In the genomic region with DNA sequence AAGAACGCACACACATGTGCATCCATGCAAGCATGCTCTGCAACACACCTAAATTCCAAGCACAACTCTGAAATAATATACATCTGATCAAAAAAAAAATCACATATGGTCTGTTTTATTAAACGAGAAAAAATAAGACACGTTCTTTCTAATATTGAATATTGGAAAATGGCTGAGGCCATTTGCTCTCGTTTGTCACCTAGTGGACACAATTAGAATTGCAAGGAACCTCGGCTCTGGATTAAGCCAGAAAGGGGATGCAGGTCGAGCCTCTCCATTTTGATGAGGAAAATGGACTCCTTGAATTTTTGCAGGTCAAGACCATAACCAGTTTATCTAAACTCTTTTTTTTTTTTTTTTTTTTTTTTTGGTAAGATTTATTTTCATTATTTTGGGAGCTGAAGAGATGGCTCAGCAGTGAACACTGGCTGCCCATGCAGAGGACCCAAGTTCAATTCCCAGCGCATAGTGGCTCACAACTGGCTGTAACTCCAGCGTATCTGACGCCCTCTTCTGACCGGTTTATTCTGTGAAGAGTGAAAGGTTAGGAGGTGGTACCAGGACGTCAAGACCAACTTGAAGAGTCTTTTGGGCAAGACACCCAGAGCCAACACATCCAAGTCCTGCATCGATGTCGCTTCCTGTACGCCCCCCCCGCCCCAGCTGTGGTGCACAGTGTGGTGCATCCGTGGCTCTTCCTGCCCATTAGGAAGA, we compare ENCODE assay signal across 8 mouse cellular contexts. TPM values are rescaled to one million over a fixed set of nuclear protein-coding genes. Genes with fewer than 3 reads are reported as not detected.
DNase-seq lines count a peak whose midpoint lies in the region; ATAC-seq and TF ChIP-seq lines count a peak whose summit lies in the region.

No protein-coding gene starts in this region.

- DNase-seq in gastrocnemius, adult 2 months: no peak
- DNase-seq in gastrocnemius, postnatal 10 days: no peak
- DNase-seq in spleen, adult 2 months (ENCODE audit: low read depth in 1 of 2, low spot score in 2 of 2): peak in 1 of 2 experiments; percentile 27
- no peak for DNase-seq in spleen, adult 18-20 months
- DNase-seq in cerebellum, postnatal 10 days: peak; percentile 77 to 88
- peak in 1 of 3 experiments; percentile 42 for DNase-seq in liver, embryonic 14.5 days (ENCODE audit: low read depth in 3 of 3, low spot score in 3 of 3)

- 52% methylated on average over 16 of the region's 16 CpGs for WGBS in spleen, adult 2 months
- 49% methylated on average over 16 of the region's 16 CpGs for WGBS in liver, embryonic 14.5 days (ENCODE audit: insufficient replicate concordance)
- WGBS in neural tube, embryonic 15.5 days: 59% methylated on average over 16 of the region's 16 CpGs

- no peaks in the 10 kb centered on the region for H3K36me3 ChIP-seq in spleen, adult 2 months (ENCODE audit: control insufficient read depth, insufficient read depth, low read length)
- H3K36me3 ChIP-seq in liver, embryonic 14.5 days (replicated peaks; ENCODE audit: control insufficient read depth, insufficient read depth, low read depth): no peaks in the 10 kb centered on the region
- no peaks in the 10 kb centered on the region for H3K36me3 ChIP-seq in neural tube, embryonic 15.5 days

- peak; percentile 86 for TF ChIP-seq CTCF in gastrocnemius, adult 2 months (IDR thresholded peaks at IDR 0.05)
- peak; percentile 15; the same call in 1 of the 2 replicates for TF ChIP-seq CTCF in spleen, adult 2 months (IDR thresholded peaks at IDR 0.05; ENCODE audit: extremely low read depth, insufficient read depth, insufficient read length, insufficient replicate concordance)
- TF ChIP-seq CTCF in liver, embryonic 14.5 days (IDR thresholded peaks at IDR 0.05; ENCODE audit: low read depth): peak; percentile 79

- H3K27me3 ChIP-seq in spleen, adult 2 months (ENCODE audit: control insufficient read depth, insufficient read depth, low read length): no peaks in the 10 kb centered on the region
- H3K27me3 ChIP-seq in liver, embryonic 14.5 days (ENCODE audit: control insufficient read depth, insufficient read depth, low read length): no peaks in the 10 kb centered on the region
- no peaks in the 10 kb centered on the region for H3K27me3 ChIP-seq in neural tube, embryonic 15.5 days (replicated peaks)

- no peaks in the 10 kb centered on the region; the same call in 1 of the 2 replicates for H3K9me3 ChIP-seq in liver, embryonic 14.5 days (ENCODE audit: control insufficient read depth, low read length)
- H3K9me3 ChIP-seq in neural tube, embryonic 15.5 days (replicated peaks): no peaks in the 10 kb centered on the region

- no peak overlapping the region for H3K9ac ChIP-seq in liver, embryonic 14.5 days (replicated peaks)
- no peak overlapping the region for H3K9ac ChIP-seq in neural tube, embryonic 15.5 days (replicated peaks)

- intact Hi-C loops in gastrocnemius, adult 2 months (cut with DNase I): no loop called here

- no peak overlapping the region for H3K4me3 ChIP-seq in gastrocnemius, adult 2 months
- H3K4me3 ChIP-seq in spleen, adult 2 months (ENCODE audit: extremely low read depth, insufficient read depth, insufficient read length): no peak overlapping the region
- H3K4me3 ChIP-seq in liver, embryonic 14.5 days (ENCODE audit: insufficient read depth in 1 of 2, low read depth in 2 of 2, low read length in 2 of 2): no peak overlapping the region
- H3K4me3 ChIP-seq in neural tube, embryonic 15.5 days (replicated peaks): no peak overlapping the region

- H3K27ac ChIP-seq in gastrocnemius, adult 2 months: no peak overlapping the region
- H3K27ac ChIP-seq in spleen, adult 2 months (ENCODE audit: insufficient read depth, low read length): no peak overlapping the region
- no peak overlapping the region for H3K27ac ChIP-seq in liver, embryonic 14.5 days
- H3K27ac ChIP-seq in neural tube, embryonic 15.5 days (replicated peaks): no peak overlapping the region

- TF ChIP-seq EP300 in liver, embryonic 14.5 days (IDR thresholded peaks at IDR 0.05; ENCODE audit: low read depth): no peak

- no peak overlapping the region for H3K4me2 ChIP-seq in liver, embryonic 14.5 days (ENCODE audit: low read depth)
- no peak overlapping the region for H3K4me2 ChIP-seq in neural tube, embryonic 15.5 days

- no peak for ATAC-seq in liver, embryonic 14.5 days (ENCODE audit: insufficient read depth)
- ATAC-seq in neural tube, embryonic 15.5 days (ENCODE audit: low FRiP score): no peak
- no peak for ATAC-seq in megakaryocyte, adult 5-6 weeks (ENCODE audit: poor library complexity, severe bottlenecking)

- H3K4me1 ChIP-seq in spleen, adult 2 months (ENCODE audit: control insufficient read depth, insufficient read depth, insufficient read length): no peaks in the 10 kb centered on the region
- H3K4me1 ChIP-seq in liver, embryonic 14.5 days (replicated peaks; ENCODE audit: control insufficient read depth in 2 of 2, insufficient read depth in 2 of 2, low read length in 1 of 2): peaks cover 6 to 8% of the 10 kb centered on the region in 2 experiments
- H3K4me1 ChIP-seq in neural tube, embryonic 15.5 days: peaks cover 7% of the 10 kb centered on the region

- TF ChIP-seq POLR2A in spleen, adult 2 months (IDR thresholded peaks at IDR 0.05; ENCODE audit: low read depth, low read length): no peak

RNA-seq across cellular contexts. Expression of a gene that starts 4.9 kb away (rescaled TPM):
- total RNA-seq in gastrocnemius, adult 2 months (2021): 10 to 100 TPM; 26.9 to 33.3 TPM
- total RNA-seq in gastrocnemius, postnatal 10 days (2021): 10 to 100 TPM; 22.2 to 23.7 TPM
- 7.5 TPM in 2 replicates for polyA plus RNA-seq in spleen, adult 2 months (2012; rRNA removed)
- polyA plus RNA-seq in liver, embryonic 14.5 days (2012; rRNA removed): 6.2 and 8.8 TPM in 2 replicates
- 18.5 and 23.6 TPM in 2 replicates for polyA plus RNA-seq in liver, embryonic 14.5 days (2014; fragmentation: Nextera tagmentation; extraction: Ambion mirVana)
- 56.6 and 59.4 TPM in 2 replicates for polyA plus RNA-seq in neural tube, embryonic 15.5 days (2015; fragmentation: Nextera tagmentation; extraction: Ambion mirVana)
- 13.3 and 17.9 TPM in 2 replicates for total RNA-seq in megakaryocyte, adult 5-6 weeks (2015)
- 25.6 and 32.2 TPM in 2 replicates for total RNA-seq in megakaryocyte, adult 5-6 weeks (2017)

RNA-seq across cellular contexts. Expression of a gene that starts 7.4 kb away (rescaled TPM):
- total RNA-seq in gastrocnemius, adult 2 months (2021): 10 to 100 TPM; 36.8 to 37.0 TPM
- total RNA-seq in gastrocnemius, postnatal 10 days (2021): 10 to 100 TPM; 54.2 to 59.1 TPM
- polyA plus RNA-seq in spleen, adult 2 months (2012; rRNA removed): 75.4 and 82.2 TPM in 2 replicates
- 17.8 and 18.4 TPM in 2 replicates for polyA plus RNA-seq in liver, embryonic 14.5 days (2012; rRNA removed)
- 16.6 and 17.1 TPM in 2 replicates for polyA plus RNA-seq in liver, embryonic 14.5 days (2014; fragmentation: Nextera tagmentation; extraction: Ambion mirVana)
- polyA plus RNA-seq in neural tube, embryonic 15.5 days (2015; fragmentation: Nextera tagmentation; extraction: Ambion mirVana): 115 and 117 TPM in 2 replicates
- total RNA-seq in megakaryocyte, adult 5-6 weeks (2015): 77.9 and 78.1 TPM in 2 replicates
- 92.5 and 94.1 TPM in 2 replicates for total RNA-seq in megakaryocyte, adult 5-6 weeks (2017)

RNA-seq across cellular contexts. Expression of a gene that starts 58.9 kb away (rescaled TPM):
- total RNA-seq in gastrocnemius, adult 2 months (2021): 1 to 10 TPM; 7.0 to 8.3 TPM
- total RNA-seq in gastrocnemius, postnatal 10 days (2021): 1 to 10 TPM; 6.4 to 7.1 TPM
- polyA plus RNA-seq in spleen, adult 2 months (2012; rRNA removed): 1.3 and 2.3 TPM in 2 replicates
- 0.46 and 0.69 TPM in 2 replicates for polyA plus RNA-seq in liver, embryonic 14.5 days (2012; rRNA removed)
- 0.57 and 1.0 TPM in 2 replicates for polyA plus RNA-seq in liver, embryonic 14.5 days (2014; fragmentation: Nextera tagmentation; extraction: Ambion mirVana)
- polyA plus RNA-seq in neural tube, embryonic 15.5 days (2015; fragmentation: Nextera tagmentation; extraction: Ambion mirVana): 1.8 TPM in 2 replicates
- total RNA-seq in megakaryocyte, adult 5-6 weeks (2015): not detected in 2 replicates
- total RNA-seq in megakaryocyte, adult 5-6 weeks (2017): not detected in 2 replicates

RNA-seq across cellular contexts. Expression of a gene that starts 59.5 kb away (rescaled TPM):
- total RNA-seq in gastrocnemius, adult 2 months (2021): 10 to 100 TPM; 32.2 to 39.4 TPM
- 10 to 100 TPM; 70.3 to 80.6 TPM for total RNA-seq in gastrocnemius, postnatal 10 days (2021)
- 47.5 and 52.0 TPM in 2 replicates for polyA plus RNA-seq in spleen, adult 2 months (2012; rRNA removed)
- polyA plus RNA-seq in liver, embryonic 14.5 days (2012; rRNA removed): 26.4 and 63.7 TPM in 2 replicates
- polyA plus RNA-seq in liver, embryonic 14.5 days (2014; fragmentation: Nextera tagmentation; extraction: Ambion mirVana): 74.9 and 82.1 TPM in 2 replicates
- polyA plus RNA-seq in neural tube, embryonic 15.5 days (2015; fragmentation: Nextera tagmentation; extraction: Ambion mirVana): 183 and 192 TPM in 2 replicates
- 266 and 273 TPM in 2 replicates for total RNA-seq in megakaryocyte, adult 5-6 weeks (2015)
- total RNA-seq in megakaryocyte, adult 5-6 weeks (2017): 936 and 1,238 TPM in 2 replicates

Comparison
In these comparisons a context has a peak if more than half of its experiments do, and no peak if none do; other contexts are left out.
1. DNase-seq: peak in cerebellum, postnatal 10 days (2 of 2); none in gastrocnemius, adult 2 months (single experiment), gastrocnemius, postnatal 10 days (single experiment) and spleen, adult 18-20 months (0 of 2).
2. CTCF ChIP-seq: peak in every context shown above with its lines; median percentile 86 in gastrocnemius, adult 2 months; 79 in liver, embryonic 14.5 days; 15 in spleen, adult 2 months.
3. RNA of a gene that starts 58.9 kb away (total RNA-seq): 7.0 to 8.3 TPM in gastrocnemius, adult 2 months and 6.4 to 7.1 TPM in gastrocnemius, postnatal 10 days; not detected in megakaryocyte, adult 5-6 weeks; every median in the first group is over 4 times any median in the second.